Mouse (Mus musculus) MEL (cell line): ENCODE results near the gene Hoxa9. TPM values are rescaled to one million over a fixed set of nuclear protein-coding genes. Genes with fewer than 3 reads are reported as not detected.

ENCODE experiments used
- DNase-seq: peaks from one replicate; pipeline ENCODE4 v3.0.0; 2011; ENCODE audit warnings: low read depth, low spot score
- H3K27ac ChIP-seq: 2 replicates; pipeline ENCODE4 v1.5.1; 2012; ENCODE audit warnings: low read depth, mild to moderate bottlenecking, control low read depth, low read length, moderate library complexity; ENCODE audit not compliant: control insufficient read depth
- H3K27me3 ChIP-seq, 2 experiments: fragments of 150-350 bp in 1 of 2; sonication (generic) in 1 of 2; 2 replicates each; pipeline ENCODE4 v1.6.1; 2012; ENCODE audit warnings: low read length in 2 of 2, mild to moderate bottlenecking in 2 of 2, improper control_type of control experiment in 1 of 2, moderate library complexity in 1 of 2; ENCODE audit not compliant: insufficient read depth in 2 of 2, control insufficient read depth in 1 of 2
- H3K36me3 ChIP-seq, 2 experiments: 2 replicates each; pipeline ENCODE4 v1.6.1; 2012 to 2014; ENCODE audit warnings: low read length in 2 of 2, improper control_type of control experiment in 1 of 2, inconsistent platforms in 1 of 2, mild to moderate bottlenecking in 1 of 2; ENCODE audit not compliant: insufficient read depth in 2 of 2, control insufficient read depth in 1 of 2
- H3K4me1 ChIP-seq, 2 experiments: fragments of 150-350 bp in 1 of 2; sonication (generic) in 1 of 2; 2 replicates each; pipeline ENCODE4 v1.6.1; 2012; ENCODE audit warnings: low read length in 2 of 2, improper control_type of control experiment in 1 of 2, mild to moderate bottlenecking in 1 of 2; ENCODE audit not compliant: insufficient read depth in 2 of 2, control insufficient read depth in 1 of 2
- H3K4me3 ChIP-seq, 2 experiments: fragments of 150-350 bp in 1 of 2; sonication (generic) in 1 of 2; 2 replicates each; pipeline ENCODE4 v1.5.1; 2012; ENCODE audit warnings: low read depth in 2 of 2, low read length in 2 of 2, mild to moderate bottlenecking in 2 of 2, moderate library complexity in 2 of 2, control low read depth in 1 of 2, improper control_type of control experiment in 1 of 2; ENCODE audit not compliant: control insufficient read depth in 1 of 2, insufficient read depth in 1 of 2
- H3K79me2 ChIP-seq: 2 replicates; pipeline ENCODE4 v1.6.1; 2012; ENCODE audit warnings: mild to moderate bottlenecking, low read length, moderate library complexity; ENCODE audit not compliant: control insufficient read depth, poor library complexity, insufficient read depth
- H3K9ac ChIP-seq: 2 replicates; pipeline ENCODE4 v1.6.1; 2012; ENCODE audit warnings: low read depth, mild to moderate bottlenecking, control low read depth, low read length, moderate library complexity; ENCODE audit not compliant: control insufficient read depth, poor library complexity, severe bottlenecking
- H3K9me3 ChIP-seq: fragments of 150-350 bp; sonication (generic); replicated peaks from 2 replicates; pipeline ENCODE4 v1.6.1; 2012; ENCODE audit warnings: mild to moderate bottlenecking, low read length, improper control_type of control experiment, moderate library complexity; ENCODE audit not compliant: insufficient read depth
- CHD1 ChIP-seq: IDR thresholded peaks from 2 replicates; pipeline ENCODE4 v1.6.1; 2012; ENCODE audit warnings: low read depth, mild to moderate bottlenecking, inconsistent platforms, low read length, improper control_type of control experiment
- CHD2 ChIP-seq: IDR thresholded peaks from 2 replicates; pipeline ENCODE4 v1.6.1; 2011; ENCODE audit warnings: low read length, improper control_type of control experiment
- E2F4 ChIP-seq: IDR thresholded peaks from 2 replicates; pipeline ENCODE4 v1.6.1; 2011; ENCODE audit warnings: low read depth, low read length, improper control_type of control experiment, borderline replicate concordance
- ELF1 ChIP-seq: IDR thresholded peaks from 2 replicates; pipeline ENCODE4 v1.6.1; 2014; ENCODE audit warnings: low read depth, mild to moderate bottlenecking, inconsistent platforms, low read length, improper control_type of control experiment, moderate library complexity
- EP300 ChIP-seq, 2 experiments: IDR thresholded peaks; 2 replicates each; pipeline ENCODE4 v1.6.1; 2011; ENCODE audit warnings: improper control_type of control experiment in 2 of 2, low read length in 2 of 2, low read depth in 1 of 2, mild to moderate bottlenecking in 1 of 2
- HCFC1 ChIP-seq: IDR thresholded peaks from 2 replicates; pipeline ENCODE4 v1.6.1; 2012; ENCODE audit warnings: low read depth, mild to moderate bottlenecking, inconsistent platforms, low read length, improper control_type of control experiment, moderate library complexity
- KAT2A ChIP-seq: conservative IDR thresholded peaks from 2 replicates; pipeline ENCODE4 v1.6.1; 2012; ENCODE audit warnings: low read depth, low read length, improper control_type of control experiment, inconsistent platforms
- MAZ ChIP-seq: IDR thresholded peaks from 2 replicates; pipeline ENCODE4 v1.6.1; 2012; ENCODE audit warnings: low read depth, mild to moderate bottlenecking, inconsistent platforms, low read length, improper control_type of control experiment
- MEF2A ChIP-seq: IDR thresholded peaks from 2 replicates; pipeline ENCODE4 v1.6.1; 2014; ENCODE audit warnings: low read depth, mild to moderate bottlenecking, inconsistent platforms, low read length, improper control_type of control experiment; ENCODE audit not compliant: poor library complexity, insufficient replicate concordance, severe bottlenecking; ENCODE audit errors: extremely low read depth
- NRF1 ChIP-seq: IDR thresholded peaks from 2 replicates; pipeline ENCODE4 v1.6.1; 2014; ENCODE audit warnings: low read depth, mild to moderate bottlenecking, inconsistent platforms, low read length, improper control_type of control experiment, moderate library complexity; ENCODE audit not compliant: poor library complexity, insufficient read depth, severe bottlenecking
- POLR2A ChIP-seq, 2 experiments: IDR thresholded peaks; 2 replicates each; pipeline ENCODE4 v1.6.1; 2011 to 2012; ENCODE audit warnings: low read length in 2 of 2, mild to moderate bottlenecking in 2 of 2, control low read depth in 1 of 2, improper control_type of control experiment in 1 of 2, low read depth in 1 of 2, moderate library complexity in 1 of 2; ENCODE audit not compliant: control insufficient read depth in 1 of 2, insufficient read depth in 1 of 2, poor library complexity in 1 of 2
- POLR2AphosphoS2 ChIP-seq: IDR thresholded peaks from 2 replicates; pipeline ENCODE4 v1.6.1; 2011; ENCODE audit warnings: low read length, improper control_type of control experiment
- RAD21 ChIP-seq: IDR thresholded peaks from 2 replicates; pipeline ENCODE4 v1.6.1; 2011; ENCODE audit warnings: mild to moderate bottlenecking, low read depth, low read length, improper control_type of control experiment
- SIN3A ChIP-seq: IDR thresholded peaks from 2 replicates; pipeline ENCODE4 v1.6.1; 2012; ENCODE audit warnings: low read length, improper control_type of control experiment, inconsistent platforms
- SMC3 ChIP-seq: IDR thresholded peaks from 2 replicates; pipeline ENCODE4 v1.6.1; 2011; ENCODE audit warnings: low read depth, low read length, improper control_type of control experiment
- TBP ChIP-seq: IDR thresholded peaks from 2 replicates; pipeline ENCODE4 v1.8.0; 2011; ENCODE audit warnings: low read depth, low read length, improper control_type of control experiment
- TCF12 ChIP-seq: IDR thresholded peaks from 2 replicates; pipeline ENCODE4 v1.6.1; 2014; ENCODE audit warnings: low read depth, mild to moderate bottlenecking, inconsistent platforms, low read length, improper control_type of control experiment, moderate library complexity
- USF1 ChIP-seq: IDR thresholded peaks from 2 replicates; pipeline ENCODE4 v1.6.1; 2014; ENCODE audit warnings: low read depth, mild to moderate bottlenecking, inconsistent platforms, low read length, improper control_type of control experiment, moderate library complexity
- USF2 ChIP-seq, 2 experiments: IDR thresholded peaks; 2 replicates each; pipeline ENCODE4 v1.6.1; 2011 to 2012; ENCODE audit warnings: improper control_type of control experiment in 2 of 2, low read length in 2 of 2, borderline replicate concordance in 1 of 2, inconsistent platforms in 1 of 2, low read depth in 1 of 2, mild to moderate bottlenecking in 1 of 2; ENCODE audit not compliant: insufficient read depth in 1 of 2
- ZC3H11A ChIP-seq: IDR thresholded peaks from 2 replicates; pipeline ENCODE4 v1.6.1; 2012; ENCODE audit warnings: low read depth, mild to moderate bottlenecking, inconsistent platforms, low read length, improper control_type of control experiment
- ZMIZ1 ChIP-seq: IDR thresholded peaks from 2 replicates; pipeline ENCODE4 v1.6.1; 2012; ENCODE audit warnings: low read depth, mild to moderate bottlenecking, inconsistent platforms, low read length, improper control_type of control experiment, moderate library complexity
- ZNF384 ChIP-seq: IDR thresholded peaks from 2 replicates; pipeline ENCODE4 v1.6.1; 2012; ENCODE audit warnings: low read depth, mild to moderate bottlenecking, inconsistent platforms, low read length, improper control_type of control experiment
- polyA plus RNA-seq, 2 experiments: library from polyadenylated mRNA; stranded (reverse) in 1 of 2; unstranded in 1 of 2; fragments of >175 nt in 1 of 2; fragments of >200 nt in 1 of 2; gene quantifications; 2 replicates each; pipeline versions ENCODE4 v1.2.1 to v1.2.4; 2012; ENCODE audit warnings: low replicate concordance in 2 of 2, low read depth in 1 of 2; ENCODE audit not compliant: insufficient read length in 2 of 2, insufficient read depth in 1 of 2, missing spikeins in 1 of 2
- total RNA-seq: library from RNA; depleted of rRNA; stranded (reverse); fragments of 300-350 nt; gene quantifications from 2 replicates; pipeline ENCODE4 v1.2.3, GENCODE M21; 2012

The Hoxa9 gene
- total and polyA plus RNA-seq, 3 experiments = not detected

DNA sequence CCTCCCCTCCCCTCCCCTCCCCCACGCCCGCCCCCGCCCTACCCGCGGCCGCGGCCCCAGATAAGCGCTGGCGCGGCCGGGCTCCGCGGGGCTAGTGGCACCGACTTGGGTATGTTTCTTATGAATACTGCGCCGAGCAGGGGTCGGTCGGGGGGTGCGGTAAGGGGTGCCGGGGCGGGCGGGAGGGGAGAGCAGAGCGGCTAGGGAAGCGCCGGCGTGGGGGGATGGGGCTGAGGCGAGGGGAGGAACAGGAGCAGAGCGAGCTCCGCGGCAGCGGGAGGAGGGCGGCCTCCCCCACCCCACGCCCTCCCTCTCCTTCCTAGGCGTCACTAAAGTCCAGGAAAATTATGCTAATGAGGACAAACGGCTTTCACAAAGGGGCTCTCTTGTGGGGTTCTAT is 55.0 kb downstream of the Hoxa9 start:
- Histone ChIP-seq H3K79me2 (no peaks in the 10 kb centered on the region), H3K36me3 (no peaks in the 10 kb centered on the region), H3K9ac (no peak overlapping the region), H3K4me3 (no peak overlapping the region), H3K4me1 (no peaks in the 10 kb centered on the region), H3K9me3 (no peaks in the 10 kb centered on the region), H3K27me3 (no peaks in the 10 kb centered on the region), H3K27ac (no peak overlapping the region)
- no peak for DNase-seq
- TF ChIP-seq ZC3H11A (no peak), USF1 (no peak), USF2 (IDR thresholded peaks at IDR 0.05; ENCODE audit: borderline replicate concordance in 1 of 2, insufficient read depth in 1 of 2, low read depth in 1 of 2, low read length in 2 of 2) (no peak), TCF12 (no peak), EP300 (IDR thresholded peaks at IDR 0.05; ENCODE audit: low read depth in 1 of 2, low read length in 2 of 2) (no peak), CHD1 (no peak), MEF2A (no peak), KAT2A (no peak), HCFC1 (no peak)

DNA sequence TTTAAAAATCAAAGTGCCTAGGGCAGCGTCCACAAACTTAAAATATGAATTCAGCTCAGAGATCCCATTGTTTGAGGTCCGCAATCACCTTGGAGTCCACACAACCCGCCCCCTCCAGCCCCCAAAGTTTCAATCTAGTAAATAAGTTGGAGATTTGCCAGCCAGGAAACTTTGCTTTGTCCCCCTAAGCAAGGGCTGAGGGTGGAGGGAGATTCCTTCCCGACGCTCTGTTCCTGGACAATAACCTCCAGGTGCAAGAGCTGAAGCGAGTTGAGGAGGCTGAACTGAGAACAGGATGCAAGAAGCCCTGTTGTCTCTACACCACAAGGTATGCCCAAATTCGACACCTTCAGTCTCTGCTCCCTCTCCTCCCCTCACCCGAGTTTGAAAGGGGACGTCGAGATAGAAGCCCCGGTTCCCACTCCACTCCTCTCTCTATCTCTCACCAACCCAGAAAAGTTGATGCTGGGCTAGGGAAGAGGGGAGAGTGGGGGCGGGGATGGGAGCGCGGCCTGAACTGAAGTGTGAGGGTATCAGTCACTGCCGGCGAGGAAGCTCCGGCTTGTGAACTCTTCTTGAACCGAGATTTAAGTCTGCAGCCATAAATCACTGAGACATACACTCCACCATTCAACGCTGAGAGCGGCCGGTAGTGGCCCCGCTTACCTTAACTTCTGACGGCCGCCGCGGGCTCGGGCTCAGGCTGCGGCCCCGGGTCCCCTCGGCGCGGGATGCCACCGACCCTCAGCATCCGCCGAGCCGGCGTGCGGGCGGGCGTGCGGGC is 55.7 kb downstream of the Hoxa9 start:
- no peak for DNase-seq
- no peaks in the 10 kb centered on the region for H3K27me3 ChIP-seq
- H3K36me3 ChIP-seq = no peaks in the 10 kb centered on the region
- H3K79me2 ChIP-seq = no peaks in the 10 kb centered on the region
- H3K9ac ChIP-seq = no peak overlapping the region
- no peak overlapping the region for H3K27ac ChIP-seq
- H3K9me3 ChIP-seq = no peaks in the 10 kb centered on the region
- TF ChIP-seq TCF12 (no peak), ELF1 (no peak), E2F4 (no peak), SMC3 (no peak), ZNF384 (no peak), POLR2A (IDR thresholded peaks at IDR 0.05; ENCODE audit: control insufficient read depth in 1 of 2, insufficient read depth in 1 of 2, low read depth in 1 of 2, low read length in 2 of 2, poor library complexity in 1 of 2) (no peak), TBP (no peak), SIN3A (no peak), RAD21 (no peak), USF2 (IDR thresholded peaks at IDR 0.05; ENCODE audit: borderline replicate concordance in 1 of 2, insufficient read depth in 1 of 2, low read depth in 1 of 2, low read length in 2 of 2) (no peak), EP300 (IDR thresholded peaks at IDR 0.05; ENCODE audit: low read depth in 1 of 2, low read length in 2 of 2) (no peak), POLR2AphosphoS2 (no peak), MAZ (no peak), CHD2 (no peak), ZC3H11A (no peak), ZMIZ1 (no peak), NRF1 (no peak), KAT2A (no peak)
- H3K4me1 ChIP-seq = no peaks in the 10 kb centered on the region
- H3K4me3 ChIP-seq = no peak overlapping the region
